Mouse (Mus musculus) small intestine, adult 2 months (tissue): Measurements from ENCODE around the gene Prkacb. TPM values are rescaled to one million over a fixed set of nuclear protein-coding genes. Genes with fewer than 3 reads are reported as not detected.
"Not testable (repeated sequence)": the region's sequence is repeated elsewhere in the genome, so short reads cannot be mapped to it uniquely, and the experiment has no call there.

Experiments used
- H3K27ac ChIP-seq: fragments of 200-500 bp; 2 replicates; pipeline ENCODE4 v1.5.1; 2012; ENCODE audit warnings: low read depth, low read length, control low read depth, inconsistent platforms; ENCODE audit not compliant: insufficient read depth
- H3K27me3 ChIP-seq: fragments of 200-500 bp; 2 replicates; pipeline ENCODE4 v1.6.1; 2012; ENCODE audit warnings: mild to moderate bottlenecking, moderate library complexity, low read length, inconsistent platforms; ENCODE audit not compliant: control insufficient read depth, insufficient read depth
- H3K36me3 ChIP-seq: fragments of 200-500 bp; 2 replicates; pipeline ENCODE4 v1.6.1; 2012; ENCODE audit warnings: mild to moderate bottlenecking, low read length, control low read depth, inconsistent platforms; ENCODE audit not compliant: control insufficient read depth, insufficient read depth
- H3K4me1 ChIP-seq: fragments of 200-500 bp; 2 replicates; pipeline ENCODE4 v1.6.1; 2012; ENCODE audit warnings: low read length, inconsistent platforms, mixed read lengths; ENCODE audit not compliant: control insufficient read depth, insufficient read depth, insufficient read length
- H3K4me3 ChIP-seq: fragments of 200-500 bp; 2 replicates; pipeline ENCODE4 v1.5.1; 2012; ENCODE audit warnings: low read depth, mild to moderate bottlenecking, control low read depth, inconsistent platforms, low read length, moderate library complexity
- CTCF ChIP-seq: fragments of 200-500 bp; IDR thresholded peaks from 2 replicates; pipeline ENCODE4 v1.5.1; 2012; ENCODE audit warnings: low read depth, mild to moderate bottlenecking, control low read depth, inconsistent platforms, low read length, moderate library complexity, mixed read lengths; ENCODE audit not compliant: insufficient replicate concordance, insufficient read length; ENCODE audit errors: extremely low read depth
- POLR2A ChIP-seq: fragments of 200-500 bp; IDR thresholded peaks from 2 replicates; pipeline ENCODE4 v1.6.1; 2012; ENCODE audit warnings: low read depth, mild to moderate bottlenecking, control low read depth, inconsistent platforms, low read length, moderate library complexity
- WGBS: fragments of 180-500 bp; shearing (Covaris S2); methylation state at CpG from one replicate; pipeline ENCODE4 v1.1.7; 2018; 5-methylcytosine and 5-hydroxymethylcytosine counted together
- polyA plus RNA-seq: library from polyadenylated mRNA; depleted of rRNA; stranded (reverse); fragments of >200 nt; gene quantifications from 2 replicates; pipeline ENCODE4 v1.2.3, GENCODE M21; 2012

The Prkacb gene
- polyA plus RNA-seq, 1 experiment: 7.1 TPM

GRCm38 (mm10) chr3:146768360-146768759 lies 44.4 kb downstream of the Prkacb start:
- H3K4me3 ChIP-seq: no peak overlapping the region
- WGBS: 90% methylated on average over 5 of the region's 5 CpGs
- no peak overlapping the region for H3K27ac ChIP-seq
- no peaks in the 10 kb centered on the region for H3K27me3 ChIP-seq
- H3K4me1 ChIP-seq: peaks cover 2% of the 10 kb centered on the region; the same call in 1 of the 2 replicates
- no peaks in the 10 kb centered on the region for H3K36me3 ChIP-seq
- TF ChIP-seq CTCF (no peak), POLR2A (no peak)

GRCm38 (mm10) chr3:146766701-146767181 lies 46.0 kb downstream of the Prkacb start:
- TF ChIP-seq CTCF (no peak), POLR2A (no peak)
- Histone ChIP-seq H3K4me3 (no peak overlapping the region), H3K36me3 (no peaks in the 10 kb centered on the region), H3K27me3 (no peaks in the 10 kb centered on the region), H3K4me1 (peaks cover 2% of the 10 kb centered on the region; the same call in 1 of the 2 replicates), H3K27ac (peak overlapping the region; percentile 15; the same call in 1 of the 2 replicates)
- 68% methylated on average over 8 of the region's 8 CpGs for WGBS

- H3K4me1 ChIP-seq: peaks cover 2% of the 10 kb centered on the region; the same call in 1 of the 2 replicates
- 89% methylated on average over 4 of the region's 4 CpGs for WGBS
- no peaks in the 10 kb centered on the region for H3K27me3 ChIP-seq
- H3K27ac ChIP-seq: 0 out of 2 replicates have a peak overlapping the region, but pooled peaks have one; percentile 15
- H3K4me3 ChIP-seq: no peak overlapping the region
- TF ChIP-seq CTCF (no peak), POLR2A (no peak)
- H3K36me3 ChIP-seq: no peaks in the 10 kb centered on the region
Measured at GRCm38 (mm10) chr3:146766071-146766605, 46.7 kb downstream of the Prkacb start.

GRCm38 (mm10) chr3:146764871-146765529 lies 47.8 kb downstream of the Prkacb start:
- Histone ChIP-seq H3K27me3 (no peaks in the 10 kb centered on the region), H3K4me1 (no peaks in the 10 kb centered on the region), H3K36me3 (no peaks in the 10 kb centered on the region), H3K27ac (no peak overlapping the region), H3K4me3 (no peak overlapping the region)
- no peak for TF ChIP-seq POLR2A
- WGBS: 85% methylated on average over 3 of the region's 3 CpGs

GRCm38 (mm10) chr3:146763054-146763453 lies 49.7 kb downstream of the Prkacb start:
- not testable (repeated sequence) for H3K27me3 ChIP-seq, H3K4me1 ChIP-seq, H3K4me3 ChIP-seq, H3K36me3 ChIP-seq, H3K27ac ChIP-seq
- 68% methylated on average over 2 of the region's 2 CpGs for WGBS

- no peaks in the 10 kb centered on the region for H3K27me3 ChIP-seq
- H3K27ac ChIP-seq: no peak overlapping the region
- no peaks in the 10 kb centered on the region for H3K36me3 ChIP-seq
- no peaks in the 10 kb centered on the region for H3K4me1 ChIP-seq
- 91% methylated on average over 9 of the region's 9 CpGs for WGBS
- no peak for TF ChIP-seq CTCF
- H3K4me3 ChIP-seq: no peak overlapping the region
Measured at GRCm38 (mm10) chr3:146761276-146761675, 51.5 kb downstream of the Prkacb start.

GRCm38 (mm10) chr3:146757970-146758960 lies 54.5 kb downstream of the Prkacb start:
- Histone ChIP-seq H3K4me1 (no peaks in the 10 kb centered on the region), H3K27ac (no peak overlapping the region; the same call in 1 of the 2 replicates), H3K4me3 (no peak overlapping the region), H3K27me3 (no peaks in the 10 kb centered on the region), H3K36me3 (0 out of 2 replicates have a peak, but pooled peaks cover 2% of the 10 kb centered on the region)
- TF ChIP-seq CTCF (no peak), POLR2A (no peak)
- WGBS: 78% methylated on average over 6 of the region's 6 CpGs
